Mouse (Mus musculus): ENCODE measurements around the gene Hdac11. TPM values are rescaled to one million over a fixed set of nuclear protein-coding genes. Genes with fewer than 3 reads are reported as not detected.
"Not testable (repeated sequence)": the region's sequence is repeated elsewhere in the genome, so short reads cannot be mapped to it uniquely, and the experiment has no call there.

Gene Hdac11
- polyA plus RNA-seq, 1 experiment from 2014 or later, result 0.77 TPM

GRCm38 (mm10) chr6:91191465-91191864, 35.0 kb downstream of the Hdac11 start:
- WGBS (ENCODE audit: missing documents), result 76% methylated on average over 2 of the region's 2 CpGs
- H3K4me3 ChIP-seq (ENCODE audit: inconsistent target), result no peak overlapping the region
- H3K27ac ChIP-seq, result no peak overlapping the region
- H3K36me3 ChIP-seq (ENCODE audit: inconsistent target), result no peaks in the 10 kb centered on the region
- H3K79me2 ChIP-seq (ENCODE audit: inconsistent target), result no peaks in the 10 kb centered on the region

GRCm38 (mm10) chr6:91192421-91192820, 36.0 kb downstream of the Hdac11 start:
- 90% methylated on average over 3 of the region's 3 CpGs for WGBS (ENCODE audit: missing documents)
- H3K4me3 ChIP-seq (ENCODE audit: inconsistent target), result no peak overlapping the region
- no peak overlapping the region for H3K27ac ChIP-seq
- no peaks in the 10 kb centered on the region for H3K36me3 ChIP-seq (ENCODE audit: inconsistent target)
- no peaks in the 10 kb centered on the region for H3K79me2 ChIP-seq (ENCODE audit: inconsistent target)

- no peaks in the 10 kb centered on the region for H3K36me3 ChIP-seq (ENCODE audit: inconsistent target)
- 94% methylated on average over 1 of the region's 1 CpGs for WGBS (ENCODE audit: missing documents)
- no peak overlapping the region for H3K4me3 ChIP-seq (ENCODE audit: inconsistent target)
- no peaks in the 10 kb centered on the region for H3K79me2 ChIP-seq (ENCODE audit: inconsistent target)
- H3K27ac ChIP-seq, result no peak overlapping the region
Observed at GRCm38 (mm10) chr6:91192851-91193545, 36.5 kb downstream of the Hdac11 start.

- 69% methylated on average over 2 of the region's 2 CpGs for WGBS (ENCODE audit: missing documents)
- Histone ChIP-seq H3K4me3 (ENCODE audit: inconsistent target) (no peak overlapping the region), H3K36me3 (ENCODE audit: inconsistent target) (no peaks in the 10 kb centered on the region), H3K79me2 (ENCODE audit: inconsistent target) (no peaks in the 10 kb centered on the region), H3K27ac (no peak overlapping the region)
Observed at GRCm38 (mm10) chr6:91198456-91198855, 42.0 kb downstream of the Hdac11 start.

- WGBS (ENCODE audit: missing documents), result 75% methylated on average over 7 of the region's 8 CpGs
- H3K27ac ChIP-seq, result no peak overlapping the region
- no peaks in the 10 kb centered on the region for H3K36me3 ChIP-seq (ENCODE audit: inconsistent target)
- H3K79me2 ChIP-seq (ENCODE audit: inconsistent target), result no peaks in the 10 kb centered on the region
- no peak overlapping the region for H3K4me3 ChIP-seq (ENCODE audit: inconsistent target)
Observed at GRCm38 (mm10) chr6:91200429-91201188, 44.1 kb downstream of the Hdac11 start.

- Histone ChIP-seq H3K36me3 (ENCODE audit: inconsistent target) (no peaks in the 10 kb centered on the region), H3K79me2 (ENCODE audit: inconsistent target) (no peaks in the 10 kb centered on the region), H3K27ac (no peak overlapping the region), H3K4me3 (ENCODE audit: inconsistent target) (no peak overlapping the region)
- 76% methylated on average over 8 of the region's 8 CpGs for WGBS (ENCODE audit: missing documents)
Observed at GRCm38 (mm10) chr6:91201881-91202341, 45.4 kb downstream of the Hdac11 start.

GRCm38 (mm10) chr6:91202571-91202970, 46.1 kb downstream of the Hdac11 start:
- Histone ChIP-seq H3K36me3 (ENCODE audit: inconsistent target) (no peaks in the 10 kb centered on the region), H3K27ac (no peak overlapping the region), H3K4me3 (ENCODE audit: inconsistent target) (no peak overlapping the region), H3K79me2 (ENCODE audit: inconsistent target) (no peaks in the 10 kb centered on the region)
- WGBS (ENCODE audit: missing documents), result 75% methylated on average over 4 of the region's 4 CpGs

- no peak overlapping the region for H3K27ac ChIP-seq
- H3K4me3 ChIP-seq (ENCODE audit: inconsistent target), result no peak overlapping the region
- 77% methylated on average over 3 of the region's 3 CpGs for WGBS (ENCODE audit: missing documents)
- no peaks in the 10 kb centered on the region for H3K36me3 ChIP-seq (ENCODE audit: inconsistent target)
- H3K79me2 ChIP-seq (ENCODE audit: inconsistent target), result no peaks in the 10 kb centered on the region
Observed at GRCm38 (mm10) chr6:91205346-91205745, 48.9 kb downstream of the Hdac11 start.

GRCm38 (mm10) chr6:91205791-91206190, 49.3 kb downstream of the Hdac11 start:
- 66% methylated on average over 5 of the region's 5 CpGs for WGBS (ENCODE audit: missing documents)

GRCm38 (mm10) chr6:91207491-91207890, 51.0 kb downstream of the Hdac11 start:
- Histone ChIP-seq H3K4me3 (ENCODE audit: inconsistent target) (no peak overlapping the region), H3K79me2 (ENCODE audit: inconsistent target) (no peaks in the 10 kb centered on the region), H3K27ac (no peak overlapping the region), H3K36me3 (ENCODE audit: inconsistent target) (no peaks in the 10 kb centered on the region)
- 70% methylated on average over 3 of the region's 3 CpGs for WGBS (ENCODE audit: missing documents)

More at GRCm38 (mm10) chr6:91205791-91206190, 49.3 kb downstream of the Hdac11 start:
- H3K4me3 ChIP-seq (ENCODE audit: inconsistent target), result no peak overlapping the region
- no peak overlapping the region for H3K27ac ChIP-seq
- H3K36me3 ChIP-seq (ENCODE audit: inconsistent target), result no peaks in the 10 kb centered on the region
- no peaks in the 10 kb centered on the region for H3K79me2 ChIP-seq (ENCODE audit: inconsistent target)

- Histone ChIP-seq H3K27ac (no peak overlapping the region), H3K79me2 (ENCODE audit: inconsistent target) (no peaks in the 10 kb centered on the region), H3K4me3 (ENCODE audit: inconsistent target) (no peak overlapping the region), H3K36me3 (ENCODE audit: inconsistent target) (no peaks in the 10 kb centered on the region)
- WGBS (ENCODE audit: missing documents), result 27% methylated on average over 2 of the region's 2 CpGs
Observed at GRCm38 (mm10) chr6:91209780-91210179, 53.3 kb downstream of the Hdac11 start.

- 81% methylated on average over 3 of the region's 3 CpGs for whole genome bisulfite sequencing (ENCODE audit: missing documents)
Observed at GRCm38 (mm10) chr6:91210852-91211251, 54.4 kb downstream of the Hdac11 start.

GRCm38 (mm10) chr6:91212155-91212554, 55.7 kb downstream of the Hdac11 start, which contains the start of gene Fbln2:
Gene Fbln2, plus strand, starts transcription at chr6:91212455.
- not testable (repeated sequence) for H3K27ac ChIP-seq; H3K79me2 ChIP-seq (ENCODE audit: inconsistent target); H3K36me3 ChIP-seq (ENCODE audit: inconsistent target); H3K4me3 ChIP-seq (ENCODE audit: inconsistent target)

More at GRCm38 (mm10) chr6:91210852-91211251, 54.4 kb downstream of the Hdac11 start:
- H3K79me2 ChIP-seq (ENCODE audit: inconsistent target), result no peaks in the 10 kb centered on the region
- no peak overlapping the region for H3K27ac ChIP-seq
- no peak overlapping the region for H3K4me3 ChIP-seq (ENCODE audit: inconsistent target)
- no peaks in the 10 kb centered on the region for H3K36me3 ChIP-seq (ENCODE audit: inconsistent target)

GRCm38 (mm10) chr6:91212571-91212970, 56.1 kb downstream of the Hdac11 start:
- no peak overlapping the region for H3K4me3 ChIP-seq (ENCODE audit: inconsistent target)
- WGBS (ENCODE audit: missing documents), result 5% methylated on average over 29 of the region's 29 CpGs
- no peaks in the 10 kb centered on the region for H3K36me3 ChIP-seq (ENCODE audit: inconsistent target)
- H3K27ac ChIP-seq, result no peak overlapping the region
- no peaks in the 10 kb centered on the region for H3K79me2 ChIP-seq (ENCODE audit: inconsistent target)

All from macrophage (primary cell).